ENCODE assay signal across 21 mouse cellular contexts in the genomic region with DNA sequence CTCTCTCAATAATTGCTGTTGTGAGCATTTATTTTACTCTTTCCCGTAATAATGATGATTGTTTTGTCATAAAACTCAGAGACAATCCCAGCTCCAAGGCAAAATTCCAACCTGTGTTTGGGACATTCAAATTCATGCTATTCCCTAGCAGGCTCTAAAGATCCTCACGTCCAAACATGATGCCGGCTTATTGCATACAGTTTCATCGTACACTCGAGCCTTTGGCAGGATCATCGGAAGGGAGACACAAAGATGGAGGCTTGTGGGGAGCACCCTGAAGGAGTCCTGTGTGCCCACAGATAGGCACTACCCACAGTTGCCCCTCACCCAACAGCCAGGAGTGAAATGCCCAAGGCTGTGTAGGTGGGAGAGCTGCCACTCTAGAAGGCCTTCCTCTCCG.
DNase-seq lines count a peak whose midpoint lies in the region; ATAC-seq and TF ChIP-seq lines count a peak whose summit lies in the region.
"Had no signal": no experiment of that assay in that cellular context is flagged by ENCODE, and none has a peak within 500 bp of the region (broad histone marks: within the 10 kb centered on the region; RNA-seq: fewer than 3 reads in every experiment).

No protein-coding gene starts in this region.

- peak overlapping the region; percentile 56; the same call in 1 of the 2 replicates for H3K27ac ChIP-seq in heart, embryonic 10.5 days
- H3K27ac ChIP-seq in thymus, adult 2 months (ENCODE audit: control insufficient read depth, insufficient read depth, low read length), result peak overlapping the region; percentile 38; the same call in 1 of the 2 replicates
- peak overlapping the region; percentile 73 for H3K27ac ChIP-seq in limb, embryonic 12.5 days
- H3K27ac ChIP-seq: embryonic facial prominence, embryonic 12.5 days; forebrain, embryonic 13.5 days; hindbrain, embryonic 10.5 days; hindbrain, embryonic 14.5 days; intestine, embryonic 15.5 days had no signal

- H3ac ChIP-seq in myocyte (ENCODE audit: control insufficient read depth, insufficient read length), result no peak overlapping the region

- H3K79me2 ChIP-seq in myocyte (ENCODE audit: control insufficient read depth, insufficient read depth), result no peaks in the 10 kb centered on the region

- no peaks in the 10 kb centered on the region for H3K36me3 ChIP-seq in heart, embryonic 10.5 days
- no peaks in the 10 kb centered on the region for H3K36me3 ChIP-seq in thymus, adult 2 months (ENCODE audit: control insufficient read depth, insufficient read depth, low read length)
- H3K36me3 ChIP-seq in limb, embryonic 12.5 days, result no peaks in the 10 kb centered on the region
- H3K36me3 ChIP-seq in myocyte (ENCODE audit: control insufficient read depth, insufficient read depth), result no peaks in the 10 kb centered on the region
- H3K36me3 ChIP-seq: embryonic facial prominence, embryonic 12.5 days; hindbrain, embryonic 10.5 days; intestine, embryonic 15.5 days had no signal

- no peak overlapping the region for H3K9ac ChIP-seq in limb, embryonic 12.5 days (replicated peaks)
- H3K9ac ChIP-seq: embryonic facial prominence, embryonic 12.5 days; forebrain, embryonic 13.5 days; hindbrain, embryonic 14.5 days; intestine, embryonic 15.5 days had no signal

- no peaks in the 10 kb centered on the region for H3K9me3 ChIP-seq in heart, embryonic 10.5 days
- H3K9me3 ChIP-seq in limb, embryonic 12.5 days, result no peaks in the 10 kb centered on the region
- H3K9me3 ChIP-seq: embryonic facial prominence, embryonic 12.5 days; forebrain, embryonic 13.5 days; hindbrain, embryonic 10.5 days; intestine, embryonic 15.5 days had no signal

- TF ChIP-seq POLR2A in thymus, adult 2 months (IDR thresholded peaks at IDR 0.05; ENCODE audit: control insufficient read depth, extremely low read depth, insufficient read depth, low read length, poor library complexity), result no peak
- no peak for TF ChIP-seq POLR2A in myocyte (IDR thresholded peaks at IDR 0.05; ENCODE audit: insufficient read length, low read depth)

- no peaks in the 10 kb centered on the region for H3K27me3 ChIP-seq in heart, embryonic 10.5 days (ENCODE audit: insufficient read depth, poor library complexity, severe bottlenecking)
- no peaks in the 10 kb centered on the region for H3K27me3 ChIP-seq in thymus, adult 2 months (ENCODE audit: control insufficient read depth, insufficient read depth, low read length)
- no peaks in the 10 kb centered on the region for H3K27me3 ChIP-seq in limb, embryonic 12.5 days
- no peaks in the 10 kb centered on the region for H3K27me3 ChIP-seq in myocyte (ENCODE audit: control insufficient read depth, insufficient read depth, insufficient read length)
- H3K27me3 ChIP-seq: CH12.LX; embryonic facial prominence, embryonic 12.5 days; forebrain, embryonic 13.5 days; intestine, embryonic 15.5 days had no signal

- no peak for ATAC-seq in limb, embryonic 12.5 days (ENCODE audit: insufficient number of reproducible peaks, insufficient read depth, low FRiP score, low TSS enrichment, low read depth)
- ATAC-seq: forebrain, embryonic 13.5 days; intestine, embryonic 15.5 days had no signal

- no peak for TF ChIP-seq CTCF in thymus, adult 2 months (IDR thresholded peaks at IDR 0.05; ENCODE audit: borderline replicate concordance, control insufficient read depth, extremely low read depth, insufficient read depth, low read length, poor library complexity)

- no peak overlapping the region for H3K4me3 ChIP-seq in heart, embryonic 10.5 days
- H3K4me3 ChIP-seq in thymus, adult 2 months (ENCODE audit: control insufficient read depth, insufficient read depth, low read length), result no peak overlapping the region
- H3K4me3 ChIP-seq in limb, embryonic 12.5 days (replicated peaks), result no peak overlapping the region
- no peak overlapping the region for H3K4me3 ChIP-seq in myocyte
- H3K4me3 ChIP-seq: embryonic facial prominence, embryonic 12.5 days; forebrain, embryonic 13.5 days; gastrocnemius, adult 2 months; hindbrain, embryonic 10.5 days; intestine, embryonic 15.5 days had no signal

- peak; percentile 58 for DNase-seq in heart, embryonic 10.5 days (ENCODE audit: low spot score)
- DNase-seq in heart, postnatal 25 days (ENCODE audit: low spot score), result no peak
- no peak for DNase-seq in thymus, adult 2 months
- DNase-seq in thymus, postnatal 4 days, result no peak
- no peak for DNase-seq in adrenal gland, adult 18-20 months (ENCODE audit: low spot score in 2 of 2)
- DNase-seq in adrenal gland, postnatal 36 days, result no peak
- DNase-seq: adrenal gland, postnatal 10 days; cerebellum, adult 11-12 months; cerebellum, adult 9-10 months; embryo, embryonic 11 days; gastrocnemius, postnatal 25 days; kidney, adult 18-20 months had no signal

- H3K4me2 ChIP-seq in limb, embryonic 12.5 days, result no peak overlapping the region
- no peak overlapping the region for H3K4me2 ChIP-seq in myocyte (ENCODE audit: low read depth)
- H3K4me2 ChIP-seq: embryonic facial prominence, embryonic 12.5 days; forebrain, embryonic 13.5 days; hindbrain, embryonic 14.5 days; intestine, embryonic 15.5 days had no signal

- WGBS in heart, embryonic 10.5 days, result 92% methylated on average over 7 of the region's 7 CpGs
- WGBS in thymus, adult 2 months, result 95% methylated on average over 7 of the region's 7 CpGs
- WGBS in limb, embryonic 12.5 days, result 84% methylated on average over 7 of the region's 7 CpGs

- intact Hi-C loops in heart, postnatal 25 days (cut with DNase I), result no loop called here

- peaks cover 62% of the 10 kb centered on the region for H3K4me1 ChIP-seq in heart, embryonic 10.5 days
- H3K4me1 ChIP-seq in thymus, adult 2 months (replicated peaks; ENCODE audit: control insufficient read depth, insufficient read depth, low read length), result peaks cover 22% of the 10 kb centered on the region
- peaks cover 48% of the 10 kb centered on the region for H3K4me1 ChIP-seq in limb, embryonic 12.5 days (replicated peaks)
- H3K4me1 ChIP-seq: intestine, embryonic 15.5 days had no signal

TF ChIP-seq in myocyte, 11 proteins besides CTCF, POLR2A, EP300 and RAD21:
- no peak for TF ChIP-seq POLR2AphosphoS2 (IDR thresholded peaks at IDR 0.05; ENCODE audit: insufficient read length, low read depth)
- TF ChIP-seq CEBPB (IDR thresholded peaks at IDR 0.05; ENCODE audit: insufficient read depth, poor library complexity, severe bottlenecking), result peak; percentile 56; the same call in 1 of the 2 replicates
- no peak for TF ChIP-seq MAX (IDR thresholded peaks at IDR 0.05; ENCODE audit: low read depth)
